Mouse (Mus musculus) adrenal gland, adult 2 months (tissue): ENCODE measurements around the gene Vsx1. TPM values are rescaled to one million over a fixed set of nuclear protein-coding genes. Genes with fewer than 3 reads are reported as not detected.
A peak's percentile ranks its signal among the peaks of the same experiment; 100 is the strongest.

Experiments used
- DNase-seq: peaks from one replicate; pipeline ENCODE4 v3.0.0; 2021
- polyA plus RNA-seq: library from polyadenylated mRNA; depleted of rRNA; stranded (reverse); fragments of >200 nt; gene quantifications from 2 replicates; pipeline ENCODE4 v1.2.3, GENCODE M21; 2012
- total RNA-seq, 2 experiments: library from RNA; stranded (reverse); gene quantifications; 2 replicates each; pipeline ENCODE4 v1.2.3; 2021

Gene Vsx1
- total and polyA plus RNA-seq, 3 experiments = not detected

DNA sequence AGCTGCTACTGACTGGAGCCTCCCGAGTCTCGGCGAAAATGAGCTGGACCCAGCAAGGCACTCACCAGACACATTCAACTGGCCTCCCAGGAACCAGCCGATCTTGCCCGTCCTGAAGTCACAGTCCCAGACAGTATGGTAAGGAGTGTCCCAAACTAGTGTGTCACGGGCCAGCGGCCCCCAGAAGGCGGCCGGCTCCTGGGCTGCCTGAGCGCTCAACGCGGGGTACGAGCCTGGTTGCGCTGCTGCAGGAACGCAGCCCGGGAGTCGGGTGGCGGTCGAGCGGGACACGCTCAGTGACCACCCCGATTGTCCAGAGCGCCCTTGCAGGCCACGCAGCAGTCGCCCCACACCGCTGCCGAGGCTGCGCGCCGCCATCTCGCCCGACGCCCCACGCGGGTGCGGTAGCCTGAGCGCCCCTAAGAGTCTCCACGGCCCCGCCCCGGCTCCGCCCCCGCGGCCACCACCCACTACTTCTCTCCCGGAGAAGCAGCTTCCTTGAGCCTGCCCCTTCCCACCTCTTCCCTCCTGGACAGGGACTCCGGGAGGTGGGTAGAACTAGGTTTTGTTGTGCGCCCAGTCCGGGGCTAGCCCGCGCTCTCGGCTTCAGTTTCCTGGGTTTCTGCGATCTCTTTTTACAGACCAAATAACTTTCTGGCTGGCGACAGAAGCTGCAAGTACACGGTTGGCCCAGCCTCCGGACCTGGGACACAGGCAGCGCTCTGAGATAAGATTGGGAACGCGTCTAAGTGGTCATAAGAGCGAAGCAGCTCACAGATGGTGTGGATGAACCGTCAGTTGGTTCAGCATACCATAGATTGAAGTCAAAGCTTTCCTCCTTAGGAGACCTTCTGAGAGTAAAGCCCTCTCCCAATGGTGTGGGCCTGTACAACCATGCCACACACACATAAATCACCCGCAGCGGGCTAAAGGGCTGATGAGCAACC, 21.1 kb downstream of the Vsx1 start, which contains the start of gene Acss1:
Gene Acss1, minus strand, starts transcription at position 681 of the 947 bp plus-strand sequence.
- peak; percentile 86 for DNase-seq

DNA sequence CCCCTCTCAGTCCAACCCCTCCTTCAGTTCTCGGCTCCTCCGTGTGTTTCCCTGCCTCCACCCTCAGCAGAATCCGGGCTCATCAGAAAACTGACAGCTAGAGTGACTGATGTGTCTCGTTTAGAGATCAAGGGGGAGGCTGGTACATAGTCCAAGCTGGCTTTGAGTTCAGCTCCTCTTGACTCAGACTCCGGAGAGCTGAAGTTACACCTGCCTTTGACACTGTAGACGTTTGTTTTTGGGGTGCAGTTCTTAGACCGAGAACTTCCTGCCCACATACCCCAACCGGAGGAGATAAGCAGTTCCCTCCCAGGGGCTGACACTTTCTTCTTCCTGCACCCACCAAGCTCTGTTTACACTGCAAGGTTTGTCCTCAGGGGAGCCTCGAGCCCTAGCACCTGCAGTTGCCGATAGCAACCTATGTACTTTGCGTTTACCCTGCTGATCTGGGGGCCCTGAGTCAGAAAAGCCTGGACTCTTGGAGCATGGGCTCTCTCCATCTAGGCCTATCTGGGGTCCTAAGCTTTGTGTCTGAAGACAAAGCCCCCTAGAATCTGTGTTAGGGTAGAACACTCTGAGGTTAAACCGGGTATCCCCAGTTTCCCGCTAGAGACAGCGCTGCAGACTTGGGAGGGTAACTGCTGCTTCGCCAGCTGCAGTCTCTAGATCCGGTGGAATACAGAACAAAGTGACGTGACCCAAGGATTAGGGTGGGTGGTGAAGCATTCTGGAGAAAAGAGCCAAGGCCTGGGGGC, 21.9 kb downstream of the Vsx1 start:
- peak; percentile 21 for DNase-seq

DNA sequence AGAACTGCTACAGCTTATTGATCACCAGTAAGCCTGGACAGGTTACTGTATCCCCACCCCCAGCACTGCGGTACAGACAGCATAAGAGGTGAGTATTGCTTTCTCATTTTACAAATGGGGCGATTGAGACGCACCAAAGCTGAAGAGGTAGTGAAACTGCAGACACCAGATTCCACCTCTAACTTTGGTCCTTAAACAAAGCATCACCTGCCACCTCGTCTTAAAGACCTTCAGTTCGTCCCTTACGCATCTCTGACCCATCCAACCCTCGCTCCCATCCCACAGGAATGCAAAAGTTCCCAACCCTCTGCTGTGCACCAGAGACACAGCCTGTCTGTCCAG, 22.5 kb downstream of the Vsx1 start:
- no peak for DNase-seq

DNA sequence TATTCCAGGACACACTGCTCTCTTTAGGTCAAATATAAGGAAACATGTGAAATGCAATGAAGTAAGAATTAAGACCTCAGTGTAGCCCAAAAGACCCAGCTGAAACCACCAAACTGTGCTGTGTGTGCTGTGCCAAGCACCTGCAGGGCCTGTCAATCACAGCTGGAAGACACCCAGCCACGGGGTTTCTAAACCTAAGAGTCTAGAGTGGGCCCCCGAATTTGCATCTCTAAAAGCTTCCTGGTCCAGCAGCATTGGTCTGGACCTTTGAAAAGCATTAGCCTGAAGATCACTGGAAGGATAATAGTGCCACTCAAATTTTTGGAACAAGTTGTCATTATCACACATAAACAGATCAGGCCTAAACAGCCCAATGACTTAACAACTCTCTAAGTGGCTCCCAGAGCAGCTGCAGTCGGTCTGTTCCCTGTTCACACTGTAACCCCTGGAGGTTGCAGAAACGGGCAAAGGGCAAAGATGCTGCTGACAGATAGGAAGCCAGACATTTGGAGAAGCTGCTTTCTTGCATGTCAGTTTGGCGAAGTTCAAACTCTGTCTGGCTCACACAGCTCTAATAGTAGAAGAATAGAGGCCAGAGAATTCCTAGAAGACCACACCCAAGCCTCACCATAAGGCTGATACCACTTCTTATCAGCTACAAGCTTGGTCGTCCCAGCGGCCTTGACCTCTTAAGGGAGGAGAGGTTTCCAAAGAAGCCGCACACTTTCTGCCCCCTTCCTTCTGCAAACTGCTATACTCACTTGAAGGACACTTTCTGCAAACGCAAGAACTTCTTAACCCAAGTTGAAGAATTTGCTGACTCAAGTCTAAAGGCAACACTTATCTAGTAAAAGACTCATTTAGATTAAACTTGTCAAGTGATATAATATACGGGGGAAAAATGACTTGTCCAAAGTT, 23.4 kb downstream of the Vsx1 start:
- no peak for DNase-seq

DNA sequence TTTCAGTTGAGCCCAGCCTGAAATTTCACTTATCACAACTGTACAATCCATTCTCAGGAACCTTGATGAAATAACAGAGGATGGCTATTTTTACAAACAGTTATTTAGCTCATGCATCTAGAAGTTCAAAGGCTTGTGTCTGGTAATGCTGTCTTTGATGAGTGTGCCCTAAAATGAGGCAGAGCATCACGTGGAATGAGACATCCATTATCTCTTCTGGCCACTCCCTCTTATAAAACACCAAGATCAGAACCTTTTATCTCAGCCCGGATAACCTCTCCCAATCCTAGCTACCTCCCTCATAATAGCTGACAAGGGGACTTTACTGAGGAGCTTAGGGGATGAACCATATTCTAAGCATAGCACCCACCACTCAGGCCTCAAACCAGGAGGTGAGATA, 24.2 kb downstream of the Vsx1 start:
- no peak for DNase-seq

DNA sequence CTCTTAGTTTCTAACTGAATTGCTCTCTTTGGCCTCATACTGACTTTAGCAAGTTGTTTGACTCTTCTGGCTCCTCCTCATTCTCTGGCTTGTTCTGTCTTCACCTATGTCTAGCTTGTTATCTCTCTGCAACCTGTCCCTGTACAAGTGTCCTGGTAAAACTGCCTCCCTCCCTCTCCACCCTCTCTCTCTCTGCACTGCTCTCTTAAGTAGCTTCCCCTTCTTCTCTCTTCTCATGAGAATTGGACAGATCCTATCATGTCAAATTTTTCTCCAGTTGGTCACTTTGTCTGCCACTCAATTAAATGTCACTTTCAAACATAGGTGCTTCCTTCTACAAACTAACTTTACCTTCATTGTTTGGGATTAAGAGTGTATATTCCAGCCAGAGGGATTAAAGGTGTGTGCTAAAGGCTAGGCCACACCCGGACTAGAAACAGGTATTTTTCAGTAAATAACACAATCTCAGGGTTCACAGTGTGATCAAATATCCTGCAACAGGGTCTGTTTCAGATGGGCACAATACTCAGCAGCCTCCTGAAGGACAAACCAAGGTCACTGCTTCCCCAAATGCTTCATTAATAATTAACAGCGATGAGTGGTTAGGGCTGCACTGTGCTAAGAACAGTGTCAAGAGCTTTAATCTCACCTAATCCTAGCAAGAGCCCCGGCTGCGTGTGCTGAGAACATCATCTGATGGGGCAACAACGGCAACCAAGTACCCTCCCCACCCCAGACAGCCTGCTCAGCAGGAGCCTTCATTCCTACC, 24.8 kb downstream of the Vsx1 start:
- DNase-seq = no peak

DNA sequence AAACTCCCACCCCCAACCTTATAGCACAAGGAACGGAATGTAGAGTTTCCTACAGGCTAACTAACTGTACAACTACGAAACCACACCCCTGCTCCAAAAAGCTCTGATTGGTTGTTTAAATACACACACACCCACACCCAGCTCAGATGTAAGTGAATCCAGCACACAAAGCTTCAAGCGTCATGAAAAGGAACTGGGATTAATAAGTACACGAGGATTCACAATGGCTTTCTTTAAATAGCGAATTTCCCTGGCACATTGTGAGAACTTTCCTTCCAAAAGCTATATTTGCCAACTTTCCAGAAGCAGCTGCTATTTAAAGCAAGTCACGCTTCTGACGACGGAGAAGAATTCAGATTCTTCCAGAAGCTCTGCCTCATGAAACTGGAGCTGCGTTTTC, 25.9 kb downstream of the Vsx1 start:
- no peak for DNase-seq

DNA sequence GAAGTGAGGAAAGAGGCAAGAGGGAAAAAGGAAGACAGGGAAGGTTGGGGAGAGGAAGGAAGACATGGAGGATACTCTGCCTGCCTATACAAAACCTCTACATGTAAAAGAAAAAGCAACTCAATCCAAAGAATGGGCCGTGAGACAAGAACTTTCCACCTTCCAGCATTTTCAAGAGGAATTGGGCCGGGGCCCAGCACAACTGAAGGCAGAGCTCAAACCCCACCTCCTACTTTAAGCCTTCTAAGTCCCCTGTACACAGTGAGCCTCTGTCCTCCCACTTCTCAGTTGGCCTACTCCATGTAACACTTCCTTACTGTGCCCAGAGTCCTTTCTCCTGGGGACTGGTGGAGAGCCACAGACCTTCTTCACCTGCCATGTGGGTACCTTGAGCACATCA, 27.2 kb downstream of the Vsx1 start:
- DNase-seq = no peak

DNA sequence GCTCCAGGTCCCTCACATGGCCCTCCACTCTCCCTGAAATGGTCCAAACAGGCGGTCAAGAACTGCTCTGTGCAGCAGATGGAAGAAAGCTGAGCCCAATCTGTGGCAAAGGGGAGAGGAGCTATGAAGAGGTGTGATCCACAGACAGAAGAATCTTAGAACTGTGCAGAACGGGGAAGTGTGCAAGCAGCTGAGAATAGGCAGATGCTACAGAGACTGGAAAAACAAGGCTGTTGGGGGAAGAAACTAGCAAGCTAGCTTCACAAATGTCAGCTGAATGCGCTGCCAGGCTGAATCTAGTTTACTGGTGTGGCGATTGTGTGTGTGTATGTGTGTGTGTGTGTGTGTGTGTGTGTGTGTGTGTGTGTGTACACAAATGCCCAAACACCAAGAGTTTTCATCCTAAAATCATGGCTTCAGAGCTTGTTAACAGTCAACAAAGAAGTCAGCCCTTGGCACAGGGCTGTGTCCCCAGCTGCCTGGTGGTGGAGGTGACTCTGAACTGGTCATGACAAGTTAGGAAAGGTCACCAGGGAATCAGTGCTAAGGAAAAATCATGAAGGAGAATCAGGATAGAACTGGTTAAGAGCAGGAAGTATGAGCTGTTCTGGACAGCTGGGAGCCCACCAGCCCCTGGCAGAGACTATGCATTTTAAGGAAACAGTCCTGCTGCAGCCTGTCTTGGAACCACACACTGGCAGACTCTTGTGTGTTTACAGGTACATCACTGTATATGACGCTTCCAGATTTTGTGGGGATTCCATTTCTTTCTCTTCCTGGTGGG, 28.3 kb downstream of the Vsx1 start:
- no peak for DNase-seq

DNA sequence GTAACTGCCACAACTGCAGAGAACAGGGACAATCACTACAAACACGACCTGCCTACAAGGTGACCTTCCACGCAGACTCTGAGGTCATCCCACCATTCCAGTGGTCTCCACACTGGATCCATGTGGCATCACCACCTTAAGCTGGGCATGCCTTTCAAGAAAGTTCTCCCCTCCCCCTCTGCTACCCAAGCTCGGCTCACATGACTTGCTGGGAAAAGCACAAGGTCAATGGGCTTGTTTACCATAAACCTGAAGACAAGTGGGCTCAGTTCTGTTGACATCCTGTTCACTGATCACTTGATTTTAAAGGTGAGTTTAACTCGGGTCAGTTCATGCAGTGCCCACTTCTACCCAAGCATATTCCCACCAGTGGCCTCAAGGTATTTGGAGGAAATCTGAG, 29.1 kb downstream of the Vsx1 start:
- no peak for DNase-seq

DNA sequence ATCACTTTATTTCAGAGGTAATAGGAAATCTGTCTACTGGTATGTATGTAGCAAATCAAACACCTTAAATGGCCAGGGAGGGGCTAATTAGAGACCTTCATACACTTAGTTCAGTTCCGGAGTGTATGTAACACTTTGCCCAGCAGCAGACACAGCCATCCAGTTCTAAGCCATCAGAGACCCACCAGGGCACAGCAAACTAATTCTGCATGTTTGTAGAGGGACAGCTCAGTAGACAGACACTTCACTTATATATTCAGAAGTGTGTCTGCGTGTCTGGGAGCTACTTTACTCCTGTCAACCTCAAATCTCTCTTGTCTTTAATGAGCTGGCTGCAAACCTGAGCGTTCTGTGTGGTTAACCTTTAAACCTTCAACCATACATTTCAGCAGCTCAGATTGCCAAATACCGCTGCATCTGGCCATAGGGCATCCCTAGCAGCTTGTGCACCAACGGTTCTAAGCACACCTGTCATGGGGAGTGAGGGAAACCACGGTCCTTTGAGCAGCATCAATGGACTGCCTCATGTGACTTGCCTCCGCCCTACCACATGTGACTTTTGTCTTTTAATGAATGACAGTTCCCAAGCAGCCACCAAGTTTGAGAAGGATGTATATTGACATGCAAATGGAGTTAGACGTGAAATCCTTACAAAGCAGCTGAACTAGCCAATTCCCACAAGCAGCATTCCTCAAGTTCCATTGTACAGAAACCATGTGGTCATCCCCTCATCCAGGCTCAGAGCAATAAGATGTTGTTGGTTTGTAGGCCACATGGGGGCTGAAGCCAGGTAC, 32.0 kb downstream of the Vsx1 start:
- no peak for DNase-seq

DNA sequence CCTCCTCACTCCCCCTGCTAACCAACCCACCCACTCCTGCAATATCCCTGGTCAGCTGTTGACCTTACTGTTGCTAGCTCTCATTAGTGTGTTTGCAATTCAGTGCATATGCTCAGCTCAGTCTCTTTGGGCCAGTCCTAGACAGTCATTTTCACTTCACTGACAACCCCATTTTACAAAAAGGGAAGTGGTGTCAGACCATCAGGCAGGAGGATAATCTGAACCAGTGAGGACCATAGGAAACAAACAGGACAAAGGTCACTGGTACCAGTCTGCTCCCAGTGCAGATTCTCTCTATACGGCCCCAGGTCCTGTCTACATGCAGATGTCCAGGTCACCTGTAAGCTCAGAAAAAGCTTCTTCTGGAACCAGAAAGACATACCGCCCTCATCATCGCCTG, 33.0 kb downstream of the Vsx1 start:
- DNase-seq = no peak

DNA sequence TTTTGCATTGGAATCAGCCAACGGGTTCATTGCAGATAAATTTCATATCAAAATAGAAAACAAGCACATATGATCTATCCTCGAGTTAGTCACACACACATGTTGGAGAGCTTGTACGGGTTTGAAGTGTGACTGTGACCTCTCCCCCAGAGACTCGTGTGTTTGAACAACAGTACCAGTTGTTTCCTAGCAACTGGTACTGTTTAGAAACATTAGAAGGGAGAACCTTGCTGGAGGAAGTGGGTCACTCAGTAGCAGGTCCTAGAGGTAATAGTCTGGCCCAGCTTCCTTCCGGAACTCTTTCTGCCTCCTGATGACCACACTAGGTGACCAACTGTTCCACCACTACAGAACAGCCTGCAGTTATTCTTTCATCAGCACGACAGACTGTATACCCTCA, 33.9 kb downstream of the Vsx1 start:
- no peak for DNase-seq

DNA sequence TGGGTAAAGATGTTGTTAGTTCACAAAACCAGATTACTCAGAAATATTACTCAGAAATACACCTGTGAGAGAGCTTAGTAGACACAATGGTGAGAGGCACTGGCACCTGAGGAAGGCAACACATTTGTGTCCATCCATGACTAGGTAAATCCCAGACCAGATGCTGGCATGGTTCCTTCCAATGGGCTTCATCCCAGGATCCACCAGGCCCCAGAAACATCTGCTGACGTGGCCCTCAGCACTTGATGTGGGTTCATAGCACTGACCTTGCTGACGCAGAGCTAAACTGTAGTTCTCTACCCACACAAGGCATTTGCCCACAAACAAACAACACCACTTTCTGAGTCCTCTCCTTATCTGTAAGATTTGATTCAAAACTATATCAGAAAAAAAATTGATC, 34.3 kb downstream of the Vsx1 start:
- no peak for DNase-seq

DNA sequence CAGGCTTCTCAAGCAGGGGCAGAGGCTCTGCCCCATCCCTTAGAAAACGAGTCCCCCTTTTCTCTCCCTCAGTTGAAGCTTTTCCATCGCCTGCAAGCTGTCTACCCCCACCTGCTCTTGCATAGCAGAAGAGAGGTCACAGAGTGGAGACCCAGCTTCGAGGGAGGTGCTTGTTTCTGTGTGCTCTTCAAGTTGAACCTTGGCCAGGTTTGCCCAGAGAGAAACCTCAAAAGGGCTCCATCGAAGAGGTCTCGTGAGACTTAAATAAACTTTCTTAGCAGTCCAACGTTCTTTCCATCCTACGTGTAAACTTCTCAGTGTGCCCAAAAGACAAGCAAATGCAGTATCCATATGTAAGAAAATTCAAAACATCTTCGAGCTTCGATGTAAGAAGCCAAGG, 37.8 kb downstream of the Vsx1 start:
- DNase-seq = no peak

DNA sequence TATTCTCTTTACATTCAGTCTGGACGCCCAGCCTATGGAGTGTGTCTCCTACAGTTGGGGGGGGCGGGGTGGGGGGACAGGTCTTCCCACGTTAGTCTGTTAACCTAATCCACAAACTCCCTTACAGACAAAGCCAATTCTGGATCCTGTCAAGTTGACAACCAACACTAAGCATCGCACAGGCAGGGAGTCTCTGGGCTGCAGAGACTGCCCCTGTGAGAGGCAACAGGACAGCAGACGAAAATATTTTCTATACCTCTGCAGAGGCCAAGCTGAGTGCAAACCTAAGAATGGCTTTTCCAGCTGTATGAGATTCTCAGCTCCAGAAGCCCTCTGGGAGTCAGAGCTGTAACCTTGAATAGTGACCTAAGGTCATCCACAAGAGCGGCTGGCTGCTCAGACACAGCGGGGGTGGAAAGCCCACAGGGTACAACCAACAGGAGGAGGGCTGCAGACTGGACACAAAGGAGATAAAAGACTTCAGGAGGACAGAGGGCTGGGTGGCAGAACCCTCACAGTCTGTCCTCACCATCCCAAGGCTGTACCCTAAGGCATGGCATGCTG, 38.6 kb downstream of the Vsx1 start:
- DNase-seq = no peak

DNA sequence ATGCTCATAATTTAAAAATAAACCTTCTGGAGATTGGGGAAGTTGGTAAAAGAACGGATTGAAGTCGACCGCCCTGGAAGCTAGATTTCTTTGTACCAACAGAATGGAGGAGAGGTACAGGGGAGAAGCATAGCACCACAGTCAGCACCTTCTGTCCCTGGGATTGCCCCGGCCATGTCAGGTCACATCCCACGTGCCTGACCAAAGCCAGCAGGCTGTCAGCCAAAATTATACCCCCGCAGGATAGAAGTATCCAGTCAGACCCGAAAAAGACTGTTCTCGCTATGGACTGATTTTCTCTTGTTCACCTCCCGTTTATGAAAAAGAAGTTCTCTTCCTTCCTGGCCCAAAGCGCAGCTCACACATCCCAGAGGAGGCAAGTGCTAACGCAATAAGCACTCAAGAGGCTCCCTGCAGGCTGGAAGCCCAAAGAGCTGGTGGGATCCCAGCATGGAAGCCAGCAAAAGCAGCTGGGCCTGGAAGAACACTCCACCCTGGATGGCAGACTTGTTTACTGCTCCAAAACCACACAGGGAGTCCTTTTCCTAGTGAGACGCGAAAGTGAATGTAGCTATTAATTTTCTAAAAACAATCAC, 40.8 kb downstream of the Vsx1 start:
- no peak for DNase-seq

DNA sequence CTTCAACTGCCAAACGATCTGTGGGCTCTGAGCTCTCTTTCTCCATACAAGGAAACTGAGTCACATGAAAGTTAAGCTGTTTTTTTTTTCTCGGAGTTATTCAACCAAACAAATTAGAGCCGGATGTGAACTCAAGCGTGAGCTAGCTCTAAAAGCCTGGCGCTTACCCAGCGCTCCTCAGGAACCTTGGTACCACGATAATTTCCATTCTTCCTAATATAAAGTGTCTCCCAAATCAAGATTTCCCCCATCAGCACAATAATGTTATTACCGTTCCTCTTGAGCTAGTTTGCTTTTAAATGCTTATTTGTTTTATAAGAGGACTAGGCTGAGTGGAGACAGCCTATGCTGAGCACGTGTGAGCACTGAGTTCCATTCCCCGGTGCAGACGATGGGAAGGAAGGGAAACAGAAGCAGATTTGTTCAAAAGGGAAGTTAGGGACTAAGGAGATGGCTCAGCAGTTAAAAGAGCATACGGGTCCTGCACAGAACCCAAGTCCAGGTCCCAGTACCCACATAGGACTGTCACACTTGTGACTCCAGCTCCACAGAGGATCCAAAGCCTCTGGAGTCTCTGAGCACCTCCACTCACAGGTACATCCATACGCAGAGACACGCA, 41.4 kb downstream of the Vsx1 start:
- no peak for DNase-seq
